Mouse (Mus musculus) MEL-GATA-1-ER (cell line): Measurements from ENCODE around the gene Bhlhe23.

ENCODE experiments used
- DNase-seq: peaks from one replicate; pipeline ENCODE4 v3.0.0-alpha.2; 2012; ENCODE audit warnings: low read depth; ENCODE audit errors: extremely low read depth

The Bhlhe23 gene

DNA sequence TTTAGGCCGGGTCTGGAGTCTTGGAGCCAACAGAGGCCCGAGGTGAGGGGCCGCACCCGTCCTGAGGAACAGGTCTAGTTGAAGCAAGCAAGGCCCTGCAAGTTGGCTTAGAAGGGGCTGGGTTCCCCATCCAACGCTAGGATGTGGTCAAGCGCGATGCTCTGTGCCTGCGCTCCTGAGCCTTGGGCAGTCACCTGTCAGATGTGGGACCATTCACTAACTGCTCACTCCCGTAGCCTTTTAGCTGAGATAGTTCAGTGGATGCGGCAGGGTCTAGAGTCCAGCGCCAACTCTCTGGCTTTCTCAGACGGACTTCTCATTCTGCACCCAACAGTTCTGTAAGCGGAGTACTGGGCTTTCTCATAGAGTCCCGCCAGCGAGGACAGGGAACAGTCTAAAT lies 1.1 kb downstream of the Bhlhe23 start:
- DNase-seq, result no peak

DNA sequence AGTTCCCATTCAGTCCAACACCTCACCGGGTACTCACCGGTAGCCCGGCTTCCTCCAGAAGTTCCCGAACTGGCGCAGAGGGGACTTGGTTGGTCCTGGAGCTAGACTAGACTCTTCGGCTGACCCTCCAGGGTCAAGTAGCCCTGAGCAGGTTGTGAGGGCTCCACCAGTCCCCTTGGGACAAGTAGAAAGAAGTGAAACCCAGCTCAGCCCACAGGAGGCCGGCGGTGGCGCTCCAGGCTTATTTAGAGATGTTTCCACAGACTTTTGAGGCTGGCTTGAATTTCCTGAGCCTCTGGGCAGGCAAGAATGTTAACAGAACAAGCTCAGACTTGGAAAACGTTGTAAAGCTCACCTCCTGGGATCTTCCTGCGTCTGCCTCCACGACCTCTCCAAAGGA lies 1.5 kb downstream of the Bhlhe23 start:
- no peak for DNase-seq

DNA sequence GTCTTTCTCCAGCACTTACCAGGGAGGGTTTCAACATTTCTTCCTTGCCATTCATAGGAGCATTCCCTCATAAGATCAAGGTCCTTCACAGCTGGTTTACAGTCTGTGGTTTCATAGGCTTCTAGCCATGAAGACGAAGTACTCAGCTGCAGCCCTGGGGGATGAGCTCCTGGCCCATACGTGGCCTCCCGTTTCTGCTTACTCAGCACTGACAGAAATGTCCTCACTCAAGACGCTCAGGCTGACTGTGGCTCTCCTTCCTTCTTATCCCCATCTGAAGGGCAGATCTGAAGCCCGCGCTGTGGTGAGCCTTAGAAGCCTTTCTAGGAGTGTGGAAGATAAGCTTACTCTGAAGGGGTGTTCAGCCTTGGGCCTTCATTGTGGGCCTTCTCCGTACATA lies 11.0 kb downstream of the Bhlhe23 start:
- no peak for DNase-seq

DNA sequence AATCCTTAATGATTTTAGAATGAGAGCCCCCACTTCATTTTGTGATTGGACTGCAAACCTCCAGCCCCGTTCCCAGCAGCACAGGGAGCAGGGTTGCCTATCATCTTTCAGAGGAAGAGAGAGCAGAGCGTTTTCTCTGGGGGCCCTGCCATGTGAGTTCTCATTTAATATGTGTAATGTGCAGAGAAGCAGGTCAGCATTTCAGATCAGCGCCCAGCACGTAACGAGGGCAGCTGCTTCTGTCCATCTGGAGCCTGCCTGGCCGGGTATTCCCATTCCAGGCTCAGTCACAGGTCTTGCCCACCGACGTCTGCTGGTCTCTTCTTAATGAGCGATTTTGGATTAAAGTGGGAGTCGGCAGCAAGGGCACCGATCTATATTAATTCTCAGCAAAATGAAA lies 11.7 kb downstream of the Bhlhe23 start:
- DNase-seq, result no peak

DNA sequence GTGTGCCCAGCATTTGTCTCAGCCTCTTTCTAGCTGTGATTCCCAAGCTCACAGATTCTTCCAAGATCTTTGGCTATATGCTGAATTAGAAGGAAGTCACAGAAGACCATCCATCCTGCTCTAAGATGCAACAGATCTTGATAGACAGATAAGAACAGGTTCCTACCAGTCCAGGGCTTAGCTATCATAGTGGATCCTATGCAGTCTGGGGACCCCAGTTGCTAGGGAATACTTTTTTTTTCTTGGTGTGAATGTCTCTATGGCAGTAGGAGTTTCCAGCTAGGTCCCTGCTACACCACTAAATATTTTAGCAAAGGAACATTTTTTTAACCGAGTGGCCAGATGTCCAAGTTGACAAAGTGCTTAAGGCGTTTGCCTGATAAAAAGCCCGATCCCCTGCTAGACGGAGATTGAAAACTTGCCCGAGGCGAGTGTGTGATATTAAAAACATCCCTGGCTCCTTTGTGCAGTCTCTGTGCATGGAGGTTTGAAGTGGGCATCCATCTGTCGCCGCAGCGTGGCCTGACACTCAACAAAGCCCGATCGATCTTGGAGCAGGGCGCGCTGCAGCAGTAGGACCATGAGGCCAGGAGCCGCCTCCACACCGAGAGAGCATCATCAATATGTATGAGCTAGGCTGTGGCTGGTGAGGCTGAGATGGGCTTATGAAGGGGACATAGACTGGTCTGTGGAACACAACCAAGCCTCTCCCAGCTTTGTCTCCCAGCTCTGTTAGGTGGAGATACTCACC lies 18.0 kb downstream of the Bhlhe23 start:
- DNase-seq, result no peak

DNA sequence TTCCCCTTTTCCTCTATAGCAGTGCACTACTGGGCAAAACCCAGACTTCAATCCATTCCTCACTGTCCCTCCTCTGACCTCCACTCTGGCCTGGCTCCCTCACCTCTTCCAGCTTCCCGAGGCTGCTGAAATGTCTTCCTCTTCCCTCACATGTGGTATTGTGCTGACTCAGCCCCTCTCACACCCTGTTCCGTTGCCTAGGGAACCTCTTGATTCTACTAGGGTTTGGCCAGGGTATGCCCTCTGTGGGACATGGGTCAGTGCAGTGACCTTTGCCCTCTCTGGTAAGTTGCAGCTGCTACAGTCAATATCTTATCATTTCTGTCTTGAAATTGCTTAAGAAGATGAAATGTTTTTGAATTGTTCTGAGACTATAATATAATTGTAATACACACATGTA lies 19.9 kb downstream of the Bhlhe23 start:
- no peak for DNase-seq

DNA sequence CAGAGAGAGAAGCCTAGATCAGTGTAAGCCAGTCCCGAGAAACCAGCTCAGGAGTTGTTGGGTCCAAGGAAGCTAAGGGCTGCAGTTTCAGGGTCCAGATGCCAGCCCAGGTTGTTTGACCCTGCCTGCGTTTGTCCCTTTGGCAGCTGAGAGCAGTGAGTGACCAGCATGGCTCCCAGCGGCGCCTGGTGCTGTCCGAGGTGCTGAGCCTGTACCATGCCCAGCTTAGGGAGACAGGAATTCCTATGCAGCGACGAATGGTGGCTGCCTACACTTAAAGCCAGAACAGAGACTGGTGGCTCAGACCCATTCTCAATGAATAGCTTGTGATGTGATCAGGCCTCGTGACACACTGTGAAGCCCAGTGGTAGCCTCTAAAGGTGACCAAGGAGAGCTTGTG lies 20.8 kb downstream of the Bhlhe23 start:
- no peak for DNase-seq

DNA sequence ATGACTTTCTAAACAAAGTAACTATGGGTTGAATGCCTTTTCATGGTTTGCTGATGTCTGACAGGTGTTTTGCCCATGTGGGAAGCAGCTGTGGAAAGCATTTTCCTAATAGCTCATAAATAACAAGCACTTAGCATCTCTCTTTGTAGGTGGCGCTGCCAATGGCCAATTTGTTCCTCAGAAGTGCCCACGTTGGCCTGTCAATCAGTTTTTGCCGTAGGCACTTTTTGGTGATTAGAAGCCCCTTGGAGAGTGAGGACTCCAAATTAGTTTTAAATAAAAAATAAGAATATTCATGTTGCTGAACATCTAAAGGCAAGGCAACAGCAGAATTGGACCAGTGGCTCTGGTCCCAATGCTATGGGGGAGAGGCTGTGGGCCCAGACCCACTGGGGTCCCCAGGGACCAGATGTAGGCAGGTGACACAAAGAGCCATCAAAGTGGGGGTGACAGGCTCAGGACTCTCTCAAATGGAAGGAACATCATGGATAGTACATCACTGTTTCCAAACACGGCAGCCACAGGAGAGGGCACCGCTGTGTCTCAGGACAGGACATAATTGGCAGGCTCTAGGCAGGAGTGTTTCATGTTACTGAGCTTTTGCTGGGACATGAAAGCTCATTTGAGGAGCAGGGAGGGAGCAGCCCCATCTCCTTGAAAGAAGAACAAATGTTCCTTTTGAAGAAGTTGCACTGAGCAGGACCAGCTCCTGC lies 21.6 kb downstream of the Bhlhe23 start:
- no peak for DNase-seq

DNA sequence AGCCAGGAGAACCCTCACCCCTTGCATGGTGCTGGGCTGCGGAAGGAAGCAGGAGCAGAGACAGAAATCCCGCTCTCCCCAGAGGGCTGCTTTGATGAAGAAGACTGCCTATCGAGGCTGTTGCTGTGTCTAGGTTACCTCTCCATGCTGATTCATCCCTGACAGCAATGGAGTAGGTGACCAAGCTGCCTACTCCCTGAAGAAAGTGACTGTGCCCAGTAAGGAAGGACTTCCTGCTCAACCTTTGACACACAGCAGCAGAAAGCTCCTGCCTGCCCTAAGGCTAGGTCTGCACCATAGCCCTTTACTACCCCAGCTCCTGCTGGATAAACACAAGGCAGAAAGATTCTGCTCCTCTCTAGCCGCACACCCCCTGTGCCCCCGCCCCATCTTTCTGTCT lies 27.8 kb downstream of the Bhlhe23 start:
- DNase-seq, result no peak

DNA sequence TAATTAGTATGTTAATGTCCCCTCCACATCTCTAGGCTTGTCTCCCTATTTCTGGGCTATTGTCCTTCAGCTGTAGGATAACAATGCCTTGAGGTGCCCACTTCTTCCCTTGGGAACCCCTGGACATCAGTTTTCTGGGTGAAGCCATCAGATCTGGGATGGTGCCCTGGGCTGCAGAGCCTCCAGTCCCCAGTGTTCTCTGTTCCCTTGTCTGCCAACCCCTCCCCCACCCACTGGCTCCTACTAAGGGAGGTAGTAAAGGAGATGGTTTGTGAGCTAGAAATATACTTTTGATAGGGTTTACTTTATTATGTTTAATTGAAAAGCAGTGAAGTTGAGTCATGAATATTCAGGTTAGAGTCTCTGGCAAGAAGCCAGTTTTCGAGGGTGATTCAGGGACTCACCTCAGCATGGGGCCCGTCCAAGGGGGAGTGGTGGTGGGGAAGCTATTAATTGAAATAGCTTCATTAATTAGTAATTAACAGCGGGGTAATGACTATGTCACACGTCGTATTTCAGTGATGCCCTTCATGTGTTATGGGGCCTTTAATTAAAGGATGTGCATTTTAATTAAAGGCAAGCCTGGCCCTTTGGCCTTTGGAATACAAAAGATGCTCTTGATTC lies 30.0 kb downstream of the Bhlhe23 start:
- DNase-seq, result no peak

DNA sequence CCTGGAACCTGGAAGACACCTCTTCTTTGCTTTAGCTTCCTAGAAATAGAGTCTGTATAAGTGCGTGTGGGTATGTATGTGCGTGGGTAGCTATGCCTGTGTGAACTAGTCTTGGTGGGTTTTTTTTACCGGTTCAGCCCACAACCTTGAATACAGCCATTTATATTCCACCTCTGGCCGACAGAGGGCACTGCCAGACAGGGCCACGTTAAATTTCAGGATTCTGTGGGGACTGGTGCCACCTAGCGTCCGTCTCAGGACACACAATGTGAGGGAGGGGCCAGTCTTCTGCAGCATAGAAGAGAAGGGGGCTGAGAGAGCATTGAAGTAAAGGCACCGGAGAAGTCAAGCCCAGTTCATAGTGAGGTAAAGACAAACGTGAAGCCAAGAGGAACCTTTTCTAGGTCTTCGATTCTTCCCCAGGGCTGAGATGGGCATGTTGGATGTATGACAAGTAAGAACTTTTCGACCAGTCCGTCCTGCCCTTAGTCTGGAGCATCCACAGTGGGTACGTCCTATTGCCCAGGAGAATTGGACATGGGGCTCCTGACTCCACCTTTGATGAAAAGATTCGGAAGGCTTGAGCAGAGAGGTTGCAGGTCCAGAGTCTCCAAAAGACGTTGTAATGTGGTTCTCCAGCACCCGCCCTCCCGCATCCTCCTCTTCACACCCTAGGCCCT lies 31.3 kb downstream of the Bhlhe23 start:
- no peak for DNase-seq

DNA sequence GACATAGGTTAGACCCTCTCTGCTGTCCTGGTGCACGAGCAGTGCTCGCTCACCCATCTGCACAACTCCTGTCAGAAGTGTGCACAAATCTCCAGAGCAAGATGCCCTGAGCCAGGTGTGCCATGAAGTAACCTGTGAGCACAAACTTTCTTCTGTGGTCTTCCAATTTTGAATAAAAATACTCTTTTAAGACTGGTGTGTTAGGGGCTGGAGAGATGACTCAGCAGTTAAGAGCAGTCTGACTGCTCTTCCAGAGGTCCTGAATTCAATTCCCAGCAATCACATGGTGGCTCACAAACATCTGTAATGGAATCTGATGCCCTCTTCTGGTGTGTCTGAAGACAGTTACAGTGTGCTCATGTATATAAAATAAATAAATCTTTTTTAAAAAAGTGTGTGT lies 33.4 kb downstream of the Bhlhe23 start:
- DNase-seq, result no peak

DNA sequence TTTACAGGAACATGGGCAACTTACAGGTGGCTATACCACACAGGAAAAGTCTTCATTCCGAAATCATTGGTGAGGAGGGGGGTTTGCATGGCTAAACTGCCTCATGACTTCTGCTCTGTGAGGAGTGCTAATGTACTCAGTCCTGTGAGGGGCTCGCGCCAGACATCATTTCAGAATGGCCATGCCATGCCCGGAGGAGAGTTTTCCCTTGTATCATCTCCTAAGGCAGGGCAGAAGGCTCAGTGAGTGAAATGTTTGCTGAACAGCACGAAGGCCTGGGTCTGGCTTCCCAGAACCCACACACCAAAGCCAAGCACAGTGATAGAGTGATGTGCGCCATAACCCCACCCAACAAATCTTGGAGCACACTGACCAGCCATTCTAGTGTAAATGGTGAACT lies 33.9 kb downstream of the Bhlhe23 start:
- no peak for DNase-seq

DNA sequence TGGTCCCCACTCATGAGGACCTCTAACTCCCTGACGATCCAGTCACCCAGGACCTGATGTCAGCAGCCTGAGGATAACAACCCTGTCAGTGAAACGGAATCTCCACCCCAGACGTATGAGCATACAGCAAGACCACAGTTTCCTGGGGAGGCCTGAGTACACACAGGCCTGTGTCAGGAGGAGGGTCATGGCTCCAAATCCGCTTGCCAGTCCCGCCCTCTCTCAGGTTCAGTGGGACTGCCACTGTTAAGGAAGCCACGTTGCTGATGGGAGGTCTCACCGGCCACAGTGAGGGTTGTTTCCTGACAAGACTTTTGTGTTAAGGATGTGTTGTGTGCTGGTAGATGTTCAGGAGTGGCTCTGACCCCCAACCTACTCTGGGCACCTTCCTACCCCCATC lies 35.3 kb downstream of the Bhlhe23 start:
- DNase-seq, result no peak

DNA sequence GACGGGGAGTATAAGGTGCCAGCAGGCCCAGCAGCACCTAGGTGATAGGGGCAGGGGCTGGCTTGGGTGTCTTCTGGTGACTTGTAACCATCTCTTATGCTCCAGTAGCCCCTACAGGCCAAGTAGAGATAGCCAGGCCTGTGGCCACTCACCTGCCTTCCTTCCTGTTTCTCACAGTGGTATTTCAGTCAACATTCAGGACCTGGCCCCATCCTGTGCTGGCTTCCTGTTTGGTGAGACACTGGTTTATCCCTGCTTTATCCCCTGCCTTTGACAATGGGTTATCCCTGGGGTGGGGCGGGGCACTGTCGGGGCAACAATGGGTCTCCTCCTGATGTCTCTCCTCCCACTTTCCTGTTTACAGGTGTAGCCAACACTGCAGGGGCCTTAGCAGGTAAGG lies 36.4 kb downstream of the Bhlhe23 start:
- no peak for DNase-seq

DNA sequence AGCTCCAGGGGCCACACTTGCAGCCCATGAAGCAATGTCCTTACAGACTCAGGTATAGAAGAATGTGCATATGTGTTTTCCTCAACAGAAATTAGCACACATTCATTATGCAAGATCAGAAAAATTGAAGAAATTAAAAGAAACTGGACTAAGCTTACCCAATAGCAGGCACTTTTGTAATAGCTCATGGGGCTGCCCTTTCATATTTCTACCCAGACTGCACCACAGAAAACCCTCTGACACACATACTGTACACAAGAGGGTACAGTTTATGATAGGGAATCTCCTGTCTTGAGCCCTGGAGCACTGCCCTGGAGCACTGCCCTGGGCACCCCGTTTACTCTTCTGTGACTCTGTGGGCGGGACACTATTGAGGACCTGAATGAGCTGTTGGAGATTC lies 38.7 kb downstream of the Bhlhe23 start:
- no peak for DNase-seq

DNA sequence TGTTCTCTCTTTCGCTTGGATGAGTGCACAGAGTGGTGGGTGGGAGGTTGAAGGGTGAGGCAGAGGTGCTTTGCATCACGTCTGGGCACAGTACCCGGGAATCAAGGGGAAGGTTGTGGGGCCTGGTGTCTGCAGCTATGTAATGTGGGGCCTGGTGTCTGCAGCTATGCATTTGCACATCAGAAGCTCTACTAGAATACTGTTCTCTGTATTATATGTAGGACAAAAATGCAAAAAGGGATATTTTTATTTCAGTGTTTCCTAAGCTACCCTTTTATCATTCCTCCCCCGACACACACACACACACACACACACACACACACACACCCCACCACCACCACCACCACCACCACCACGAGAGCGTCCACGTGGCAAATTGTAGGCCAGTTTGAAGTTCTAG lies 41.5 kb downstream of the Bhlhe23 start:
- no peak for DNase-seq

DNA sequence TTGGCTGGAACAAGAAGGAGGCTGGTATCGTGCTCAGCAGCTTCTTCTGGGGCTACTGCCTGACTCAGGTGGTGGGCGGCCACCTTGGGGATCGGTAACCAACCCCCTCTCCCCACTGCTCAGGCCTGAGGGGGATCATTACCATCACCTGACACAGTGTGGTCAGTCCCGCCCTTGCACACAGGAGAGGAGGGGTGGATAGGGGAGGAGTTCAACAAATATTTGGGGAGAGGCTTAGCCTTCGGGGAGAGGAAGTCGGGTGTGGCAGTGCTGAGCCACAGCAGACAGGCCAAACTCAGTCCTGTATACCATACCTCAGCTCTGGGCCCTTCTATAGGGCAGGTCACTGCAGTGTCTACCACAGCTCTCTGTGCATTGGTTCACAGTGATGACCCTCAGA lies 44.7 kb downstream of the Bhlhe23 start:
- DNase-seq, result no peak

DNA sequence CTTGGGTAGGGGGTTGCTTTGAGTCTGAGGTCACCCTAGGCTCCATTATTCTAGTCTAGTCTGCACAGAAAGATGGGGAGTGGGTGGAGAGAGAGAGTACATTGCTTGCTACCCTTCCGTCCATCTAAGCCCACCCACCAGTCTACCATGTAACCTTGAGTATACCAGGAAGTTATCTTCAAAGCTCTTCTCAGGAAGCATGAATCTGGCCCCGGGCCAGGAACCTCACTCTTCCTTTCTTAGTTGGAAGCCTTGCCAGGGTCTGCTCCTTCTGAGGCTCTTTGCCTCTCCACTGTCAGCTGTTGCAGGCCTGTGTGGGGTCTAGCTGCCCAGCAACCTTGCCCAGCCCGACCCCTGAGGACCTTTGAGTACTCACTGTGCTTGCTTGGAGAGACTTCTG lies 45.7 kb downstream of the Bhlhe23 start:
- no peak for DNase-seq

DNA sequence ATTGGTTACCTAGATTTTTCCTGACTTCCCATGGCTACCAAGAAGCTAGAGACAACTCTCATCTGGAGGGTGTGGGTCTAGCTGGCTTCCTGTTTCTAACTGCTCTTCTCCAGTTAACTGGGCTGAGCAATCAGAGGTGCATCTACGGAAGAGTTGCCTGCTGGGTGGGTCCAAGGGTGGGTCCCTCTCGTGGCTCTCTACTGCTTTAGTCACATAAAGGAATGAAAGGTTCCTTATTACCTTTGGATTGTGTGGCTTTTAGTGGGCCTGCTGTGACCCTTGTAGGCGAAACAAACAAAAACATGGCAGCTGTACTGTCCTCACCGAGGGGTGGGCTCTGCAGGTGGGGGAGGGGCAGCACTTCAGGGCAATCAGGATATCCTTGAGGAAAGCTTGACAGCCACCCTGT lies 49.1 kb downstream of the Bhlhe23 start:
- DNase-seq, result no peak

DNA sequence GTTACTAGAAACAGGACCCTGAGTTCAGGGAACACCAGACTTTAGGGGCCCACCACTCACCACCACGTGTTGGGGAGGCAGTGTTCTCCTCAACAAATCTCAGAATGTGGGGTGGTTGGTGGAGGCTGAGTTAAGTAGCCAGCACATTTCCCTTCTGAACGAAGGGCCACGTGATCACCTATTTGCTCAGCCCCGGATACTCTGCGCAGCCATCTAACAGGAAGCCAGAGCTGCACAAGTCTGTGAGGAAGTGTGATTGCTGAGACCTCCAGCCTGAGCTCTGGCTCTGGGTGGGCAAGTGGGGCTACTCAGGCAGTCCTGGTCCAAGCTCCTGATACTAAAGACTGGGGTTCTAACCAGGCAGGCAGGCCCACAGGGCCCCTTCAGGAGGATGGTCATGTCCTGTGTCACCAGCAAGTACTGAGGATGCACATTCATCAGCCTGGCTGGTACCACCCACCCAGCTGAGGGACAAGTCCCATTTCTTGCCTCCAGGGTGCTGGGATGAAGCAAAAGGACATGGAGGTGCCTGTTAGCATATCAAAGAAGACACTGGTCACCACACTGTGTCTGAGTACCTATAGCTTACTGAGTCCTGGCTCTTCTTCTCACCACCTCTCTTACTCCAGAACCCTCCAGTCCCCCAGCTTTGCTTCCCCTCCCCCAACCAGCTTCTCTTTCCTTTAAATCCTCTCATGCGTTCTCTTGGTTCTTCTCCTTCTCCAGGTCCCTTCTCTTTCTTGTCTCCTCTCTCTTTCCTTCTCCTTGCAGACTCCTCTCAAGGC lies 49.9 kb downstream of the Bhlhe23 start:
- no peak for DNase-seq
